Mouse (Mus musculus) embryonic facial prominence, embryonic 13.5 days (tissue): ENCODE measurements around the gene Alpl. TPM values are rescaled to one million over a fixed set of nuclear protein-coding genes. Genes with fewer than 3 reads are reported as not detected.

Source experiments
- ATAC-seq: fragments of 200-750 bp; cut with Nextera tagmentation; 2 replicates; pipeline ENCODE4 v1.8.0; 2017; ENCODE audit warnings: low read depth; ENCODE audit not compliant: insufficient number of reproducible peaks, insufficient read depth, low FRiP score, low TSS enrichment
- H3K27ac ChIP-seq: fragments of 300-500 bp; sonication (generic); 2 replicates; pipeline ENCODE4 v1.5.1; 2015; ENCODE audit warnings: moderate library complexity, mild to moderate bottlenecking, inconsistent platforms
- H3K27me3 ChIP-seq: fragments of 300-500 bp; sonication (generic); 2 replicates; pipeline ENCODE4 v1.6.1; 2015; ENCODE audit warnings: mild to moderate bottlenecking, inconsistent platforms
- H3K36me3 ChIP-seq: fragments of 300-500 bp; sonication (generic); 2 replicates; pipeline ENCODE4 v1.6.1; 2015; ENCODE audit warnings: mild to moderate bottlenecking, inconsistent platforms
- H3K4me1 ChIP-seq: fragments of 300-500 bp; sonication (generic); 2 replicates; pipeline ENCODE4 v1.6.1; 2015; ENCODE audit warnings: inconsistent platforms
- H3K4me2 ChIP-seq: fragments of 300-500 bp; sonication (generic); 2 replicates; pipeline ENCODE4 v1.6.1; 2015; ENCODE audit warnings: moderate library complexity, mild to moderate bottlenecking, inconsistent platforms
- H3K4me3 ChIP-seq: fragments of 300-500 bp; sonication (generic); 2 replicates; pipeline ENCODE4 v1.5.1; 2015; ENCODE audit warnings: mild to moderate bottlenecking, inconsistent platforms
- H3K9ac ChIP-seq: fragments of 300-500 bp; sonication (generic); 2 replicates; pipeline ENCODE4 v1.6.1; 2015; ENCODE audit warnings: mild to moderate bottlenecking, inconsistent platforms
- H3K9me3 ChIP-seq: fragments of 300-500 bp; sonication (generic); 2 replicates; pipeline ENCODE4 v1.6.1; 2016; ENCODE audit warnings: inconsistent platforms
- WGBS: fragments of 180-500 bp; shearing (Covaris S2); methylation state at CpG from one replicate; pipeline ENCODE4 v1.1.7; 2015; ENCODE audit warnings: mixed read lengths; 5-methylcytosine and 5-hydroxymethylcytosine counted together
- polyA plus RNA-seq: library from polyadenylated mRNA; unstranded; fragments of >200 nt; fragmentation: Nextera tagmentation; extraction: Ambion mirVana; gene quantifications from 2 replicates; pipeline ENCODE4 v1.2.1, GENCODE M21; 2015

The Alpl gene
- polyA plus RNA-seq, 1 experiment from 2014 or later = 122 TPM

- no peak overlapping the region for H3K4me3 ChIP-seq
- H3K36me3 ChIP-seq = no peaks in the 10 kb centered on the region
- no peak for ATAC-seq
- WGBS = 63% methylated on average over 5 of the region's 5 CpGs
- H3K4me2 ChIP-seq = no peak overlapping the region
- H3K4me1 ChIP-seq = peaks cover 34% of the 10 kb centered on the region
- no peaks in the 10 kb centered on the region for H3K9me3 ChIP-seq
- no peak overlapping the region for H3K9ac ChIP-seq
- no peak overlapping the region for H3K27ac ChIP-seq
- no peaks in the 10 kb centered on the region for H3K27me3 ChIP-seq
Observed at GRCm38 (mm10) chr4:137781949-137782348, 14.2 kb downstream of the Alpl start.

- Histone ChIP-seq H3K4me2 (no peak overlapping the region), H3K4me3 (no peak overlapping the region), H3K4me1 (peaks cover 34% of the 10 kb centered on the region), H3K9me3 (no peaks in the 10 kb centered on the region), H3K36me3 (no peaks in the 10 kb centered on the region), H3K27ac (no peak overlapping the region), H3K27me3 (no peaks in the 10 kb centered on the region), H3K9ac (no peak overlapping the region)
- WGBS = 75% methylated on average over 3 of the region's 3 CpGs
- no peak for ATAC-seq
Observed at GRCm38 (mm10) chr4:137780986-137781385, 15.2 kb downstream of the Alpl start.

GRCm38 (mm10) chr4:137778397-137779184 is 17.6 kb downstream of the Alpl start:
- Histone ChIP-seq H3K4me3 (no peak overlapping the region), H3K27me3 (no peaks in the 10 kb centered on the region), H3K27ac (peak overlapping the region; percentile 62; the same call in 1 of the 2 replicates), H3K9me3 (no peaks in the 10 kb centered on the region), H3K36me3 (no peaks in the 10 kb centered on the region), H3K4me2 (no peak overlapping the region), H3K9ac (no peak overlapping the region), H3K4me1 (peaks cover 29% of the 10 kb centered on the region)
- ATAC-seq = no peak
- 63% methylated on average over 17 of the region's 17 CpGs for WGBS

DNA sequence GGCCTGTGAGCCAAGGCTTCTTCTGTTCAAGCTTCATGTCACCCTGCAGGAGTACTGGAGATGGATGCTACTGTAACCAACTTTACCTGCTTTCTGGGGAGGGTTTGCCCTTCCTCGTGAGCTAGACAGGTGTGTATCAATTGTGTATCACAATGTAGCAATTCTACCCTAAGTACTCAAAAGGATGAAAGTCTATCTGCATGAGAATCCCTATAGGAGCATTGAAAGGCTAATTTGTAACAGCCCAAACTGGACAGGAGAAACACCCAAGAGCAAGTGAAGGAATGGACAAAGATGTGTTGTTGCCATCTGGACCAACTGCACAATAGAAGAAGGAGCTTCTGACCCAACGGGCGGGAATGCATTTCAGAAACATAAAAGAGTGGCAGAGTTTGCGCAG is 18.3 kb downstream of the Alpl start:
- H3K9ac ChIP-seq = no peak overlapping the region
- no peak for ATAC-seq
- 87% methylated on average over 4 of the region's 4 CpGs for WGBS
- no peaks in the 10 kb centered on the region for H3K9me3 ChIP-seq
- H3K27ac ChIP-seq = 0 out of 2 replicates have a peak overlapping the region, but pooled peaks have one; percentile 2
- H3K4me2 ChIP-seq = no peak overlapping the region
- no peak overlapping the region for H3K4me3 ChIP-seq
- H3K36me3 ChIP-seq = no peaks in the 10 kb centered on the region
- H3K4me1 ChIP-seq = peaks cover 33% of the 10 kb centered on the region
- H3K27me3 ChIP-seq = no peaks in the 10 kb centered on the region

GRCm38 (mm10) chr4:137774505-137774904 is 21.7 kb downstream of the Alpl start:
- WGBS = 85% methylated on average over 6 of the region's 6 CpGs
- no peak overlapping the region for H3K4me3 ChIP-seq
- ATAC-seq = no peak

GRCm38 (mm10) chr4:137774013-137774412 is 22.2 kb downstream of the Alpl start:
- H3K9me3 ChIP-seq = no peaks in the 10 kb centered on the region
- H3K36me3 ChIP-seq = no peaks in the 10 kb centered on the region
- H3K4me1 ChIP-seq = peaks cover 59% of the 10 kb centered on the region
- no peak overlapping the region for H3K9ac ChIP-seq
- ATAC-seq = peak; percentile 62
- 29% methylated on average over 5 of the region's 5 CpGs for WGBS
- peak overlapping the region; percentile 81 for H3K27ac ChIP-seq
- no peak overlapping the region for H3K4me3 ChIP-seq
- H3K27me3 ChIP-seq = no peaks in the 10 kb centered on the region
- no peak overlapping the region; the same call in 1 of the 2 replicates for H3K4me2 ChIP-seq

More at GRCm38 (mm10) chr4:137774505-137774904, 21.7 kb downstream of the Alpl start:
- Histone ChIP-seq H3K4me2 (no peak overlapping the region), H3K4me1 (peaks cover 57% of the 10 kb centered on the region), H3K9me3 (no peaks in the 10 kb centered on the region), H3K27me3 (no peaks in the 10 kb centered on the region), H3K9ac (no peak overlapping the region), H3K36me3 (no peaks in the 10 kb centered on the region), H3K27ac (peak overlapping the region; percentile 81)

DNA sequence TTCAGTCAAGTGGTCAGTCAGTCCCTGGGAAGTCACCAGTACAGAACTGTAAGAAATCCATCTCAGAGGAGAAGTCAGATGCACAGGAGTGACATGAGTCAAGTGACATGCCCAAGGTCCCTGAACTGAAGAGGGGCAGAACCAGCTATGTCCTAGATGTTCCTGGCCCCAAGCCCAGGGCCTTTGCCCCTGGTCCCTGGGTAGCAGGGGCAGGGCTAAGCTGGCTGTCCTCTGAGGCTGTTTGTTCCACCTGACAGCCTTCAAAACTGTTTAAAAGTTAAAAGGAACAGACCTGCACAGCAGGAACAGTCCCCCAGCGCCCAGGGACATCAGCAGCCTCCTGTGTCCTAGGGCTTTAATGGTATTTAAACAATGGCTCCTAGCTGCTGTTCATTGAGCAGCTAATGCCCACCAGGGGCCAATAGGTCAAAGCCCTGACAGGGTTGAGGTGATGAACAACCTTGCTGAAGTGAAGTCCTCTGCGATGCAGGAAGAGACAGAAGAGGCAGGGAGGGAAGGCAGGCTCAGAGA is 22.8 kb downstream of the Alpl start:
- Histone ChIP-seq H3K9ac (no peak overlapping the region), H3K4me2 (no peak overlapping the region), H3K9me3 (no peaks in the 10 kb centered on the region), H3K27me3 (no peaks in the 10 kb centered on the region), H3K36me3 (no peaks in the 10 kb centered on the region), H3K4me3 (no peak overlapping the region), H3K4me1 (peaks cover 60% of the 10 kb centered on the region), H3K27ac (peak overlapping the region; percentile 81)
- WGBS = 30% methylated on average over 2 of the region's 2 CpGs
- no peak for ATAC-seq

DNA sequence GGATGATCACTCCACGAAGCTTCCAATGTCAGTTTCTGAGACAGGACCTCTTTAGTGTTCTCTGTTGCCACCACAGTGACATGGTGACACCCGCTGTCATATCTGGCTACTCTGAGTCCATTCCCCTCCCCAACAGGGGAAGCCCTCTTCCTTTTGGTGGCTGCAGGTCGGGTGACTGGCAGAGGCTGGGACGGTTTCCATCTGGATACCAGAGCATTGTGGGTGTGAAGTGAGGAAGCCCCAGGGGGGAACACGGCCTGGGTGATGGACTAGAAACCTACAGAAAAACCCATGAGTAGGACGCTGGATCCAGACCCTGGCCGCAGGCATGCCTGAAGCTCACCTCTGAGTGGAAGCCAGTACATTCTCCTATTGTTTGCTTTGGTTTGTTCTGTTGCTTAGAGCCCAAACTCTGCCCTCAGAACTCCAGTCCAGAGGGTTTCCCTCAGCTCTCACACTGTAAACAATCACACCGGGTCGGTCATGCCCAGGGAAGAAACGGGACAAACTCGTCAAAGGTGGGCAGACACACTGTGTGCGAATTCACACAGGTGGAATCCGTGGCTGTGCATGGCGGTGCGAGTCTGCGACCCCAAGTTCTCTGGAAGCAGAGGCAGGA is 23.6 kb downstream of the Alpl start:
- no peak overlapping the region for H3K9ac ChIP-seq
- no peaks in the 10 kb centered on the region for H3K9me3 ChIP-seq
- no peak overlapping the region for H3K4me3 ChIP-seq
- H3K27me3 ChIP-seq = no peaks in the 10 kb centered on the region
- H3K36me3 ChIP-seq = no peaks in the 10 kb centered on the region
- H3K27ac ChIP-seq = no peak overlapping the region
- no peak overlapping the region for H3K4me2 ChIP-seq
- peaks cover 60% of the 10 kb centered on the region for H3K4me1 ChIP-seq
- WGBS = 80% methylated on average over 16 of the region's 16 CpGs
- ATAC-seq = no peak

DNA sequence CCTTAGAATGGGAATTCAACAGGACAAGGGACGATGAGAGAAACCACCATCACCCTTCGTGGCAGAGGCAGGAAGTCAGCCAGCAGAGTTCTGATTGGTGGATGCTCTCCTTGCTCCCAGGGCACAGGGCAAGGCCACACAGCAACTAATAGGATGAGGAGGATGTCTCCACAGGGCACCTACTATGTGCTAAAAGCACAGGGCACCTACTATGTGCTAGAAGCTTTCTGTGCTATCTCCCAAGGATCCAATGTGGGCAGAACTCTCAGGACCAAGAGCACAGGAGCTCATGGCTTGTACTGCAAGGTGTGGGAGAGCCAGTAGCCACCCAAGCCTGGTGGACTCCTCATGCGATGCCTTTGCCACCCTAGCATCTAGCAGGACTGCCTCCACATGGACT is 24.4 kb downstream of the Alpl start:
- H3K4me1 ChIP-seq = peaks cover 60% of the 10 kb centered on the region

GRCm38 (mm10) chr4:137770901-137771612 is 25.1 kb downstream of the Alpl start:
- no peak overlapping the region for H3K9ac ChIP-seq
- WGBS = 62% methylated on average over 14 of the region's 14 CpGs
- no peak overlapping the region for H3K27ac ChIP-seq
- no peaks in the 10 kb centered on the region for H3K27me3 ChIP-seq
- H3K9me3 ChIP-seq = no peaks in the 10 kb centered on the region
- H3K36me3 ChIP-seq = no peaks in the 10 kb centered on the region
- H3K4me3 ChIP-seq = no peak overlapping the region
- no peak overlapping the region for H3K4me2 ChIP-seq
- no peak for ATAC-seq
- peaks cover 67% of the 10 kb centered on the region for H3K4me1 ChIP-seq

More for the DNA sequence above, 24.4 kb downstream of the Alpl start:
- Histone ChIP-seq H3K27ac (no peak overlapping the region), H3K9ac (no peak overlapping the region), H3K27me3 (no peaks in the 10 kb centered on the region), H3K36me3 (no peaks in the 10 kb centered on the region), H3K4me2 (no peak overlapping the region), H3K4me3 (no peak overlapping the region), H3K9me3 (no peaks in the 10 kb centered on the region)
- ATAC-seq = no peak
- WGBS = 69% methylated on average over 3 of the region's 3 CpGs

DNA sequence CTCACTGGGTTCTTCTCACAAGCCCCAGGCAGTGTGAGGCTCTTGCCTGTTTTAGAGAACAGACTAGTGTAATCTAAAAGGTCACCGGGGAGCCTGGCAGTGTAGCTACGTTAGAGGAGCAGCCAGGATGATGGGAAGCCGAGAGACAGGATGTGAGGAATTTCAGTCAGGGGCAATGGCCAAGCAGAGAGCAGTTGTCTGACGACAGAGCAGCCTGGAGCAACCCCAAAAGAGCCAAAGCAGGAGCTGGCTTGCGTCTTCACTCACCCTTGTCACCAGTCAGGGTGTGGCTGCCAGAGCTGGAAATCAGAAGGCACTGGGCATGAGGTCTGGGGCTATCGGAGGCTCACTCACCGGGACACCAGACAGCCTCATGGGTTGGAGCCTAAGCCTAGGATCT is 26.5 kb downstream of the Alpl start:
- no peaks in the 10 kb centered on the region for H3K9me3 ChIP-seq
- H3K36me3 ChIP-seq = no peaks in the 10 kb centered on the region
- peaks cover 78% of the 10 kb centered on the region for H3K4me1 ChIP-seq
- H3K4me2 ChIP-seq = no peak overlapping the region
- H3K4me3 ChIP-seq = no peak overlapping the region
- 33% methylated on average over 7 of the region's 7 CpGs for WGBS
- no peak overlapping the region for H3K27ac ChIP-seq
- H3K27me3 ChIP-seq = no peaks in the 10 kb centered on the region
- H3K9ac ChIP-seq = no peak overlapping the region
- ATAC-seq = no peak
